ENCODE assay signal across 19 mouse cellular contexts in the genomic region with DNA sequence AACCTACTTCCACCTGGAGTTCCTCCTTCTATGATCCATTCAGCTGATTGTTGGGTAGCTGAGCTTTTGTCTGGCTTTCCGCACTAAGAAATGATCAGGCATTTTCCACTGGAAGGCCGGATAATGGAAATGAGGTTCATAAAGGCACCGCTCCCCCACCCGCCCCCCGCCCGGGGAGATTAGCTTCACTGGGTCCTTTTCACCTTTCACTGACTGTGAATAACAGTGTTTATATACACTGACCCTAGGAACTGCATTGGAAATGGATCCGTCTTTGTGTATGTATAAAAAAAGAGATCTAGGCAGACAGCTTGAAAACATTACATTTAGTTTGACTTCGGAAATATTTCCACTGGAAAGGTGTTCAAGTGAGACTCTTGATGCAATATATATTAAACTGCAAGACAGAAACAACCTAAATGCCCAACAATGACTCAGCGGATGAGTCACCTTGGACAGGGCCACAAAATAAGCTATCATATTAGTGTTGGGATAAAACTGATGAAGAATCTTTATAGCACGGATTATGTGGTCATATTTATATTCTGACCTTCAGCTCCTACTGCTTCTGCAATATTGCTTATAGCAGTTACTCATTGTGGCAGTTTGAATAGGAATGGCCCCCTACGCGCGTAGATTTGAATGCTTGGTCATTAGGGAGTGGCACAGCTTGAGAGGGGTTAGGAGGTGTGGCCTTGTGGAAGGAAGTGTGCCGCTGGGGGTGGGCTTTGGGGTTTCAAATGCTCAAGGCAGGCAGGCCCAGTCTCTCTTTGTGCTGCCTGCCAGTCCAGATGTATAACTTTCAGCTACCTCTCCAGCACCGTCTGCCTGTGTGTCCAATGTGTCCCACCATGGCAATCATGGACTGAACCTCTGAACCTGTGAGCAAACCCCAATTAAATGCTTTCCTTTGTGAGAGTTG. TPM values are rescaled to one million over a fixed set of nuclear protein-coding genes. Genes with fewer than 3 reads are reported as not detected.
DNase-seq lines count a peak whose midpoint lies in the region; ATAC-seq and TF ChIP-seq lines count a peak whose summit lies in the region.
"Had no signal": no experiment of that assay in that cellular context is flagged by ENCODE, and none has a peak within 500 bp of the region (broad histone marks: within the 10 kb centered on the region; RNA-seq: fewer than 3 reads in every experiment).

No protein-coding gene starts in this region.

- no peaks in the 10 kb centered on the region; the same call in 1 of the 2 replicates for H3K4me1 ChIP-seq in hindbrain, postnatal 0 days (ENCODE audit: insufficient read depth, low read length)
- H3K4me1 ChIP-seq in hindbrain, embryonic 12.5 days: 0 out of 2 replicates have a peak, but pooled peaks cover 6% of the 10 kb centered on the region
- peaks cover 12% of the 10 kb centered on the region for H3K4me1 ChIP-seq in midbrain, embryonic 15.5 days
- H3K4me1 ChIP-seq: liver, embryonic 15.5 days had no signal

- H3K36me3 ChIP-seq in hindbrain, postnatal 0 days (ENCODE audit: insufficient read depth, low read length): no peaks in the 10 kb centered on the region
- H3K36me3 ChIP-seq in hindbrain, embryonic 12.5 days: no peaks in the 10 kb centered on the region
- H3K36me3 ChIP-seq in midbrain, embryonic 15.5 days (replicated peaks): no peaks in the 10 kb centered on the region
- H3K36me3 ChIP-seq: hindbrain, embryonic 13.5 days; limb, embryonic 13.5 days; liver, embryonic 15.5 days had no signal

- H3K4me3 ChIP-seq in hindbrain, postnatal 0 days (ENCODE audit: low read length): no peak overlapping the region
- H3K4me3 ChIP-seq in hindbrain, embryonic 12.5 days: no peak overlapping the region
- no peak overlapping the region for H3K4me3 ChIP-seq in midbrain, embryonic 15.5 days
- H3K4me3 ChIP-seq: gastrocnemius, adult 2 months; heart, adult 2 months; hindbrain, embryonic 13.5 days; limb, embryonic 13.5 days; liver, embryonic 15.5 days had no signal

- H3K27me3 ChIP-seq in hindbrain, postnatal 0 days (ENCODE audit: insufficient read depth, low read length): no peaks in the 10 kb centered on the region
- no peaks in the 10 kb centered on the region for H3K27me3 ChIP-seq in hindbrain, embryonic 12.5 days
- H3K27me3 ChIP-seq in midbrain, embryonic 15.5 days (replicated peaks): no peaks in the 10 kb centered on the region
- H3K27me3 ChIP-seq: hindbrain, embryonic 13.5 days; limb, embryonic 13.5 days; liver, embryonic 15.5 days had no signal

- H3K9me3 ChIP-seq in hindbrain, postnatal 0 days (ENCODE audit: low read length): no peaks in the 10 kb centered on the region
- no peaks in the 10 kb centered on the region for H3K9me3 ChIP-seq in hindbrain, embryonic 12.5 days (replicated peaks)
- no peaks in the 10 kb centered on the region for H3K9me3 ChIP-seq in midbrain, embryonic 15.5 days
- H3K9me3 ChIP-seq: hindbrain, embryonic 13.5 days; limb, embryonic 13.5 days; liver, embryonic 15.5 days had no signal

- ATAC-seq in hindbrain, postnatal 0 days: no peak
- ATAC-seq in hindbrain, embryonic 12.5 days (ENCODE audit: low FRiP score): no peak
- no peak for ATAC-seq in midbrain, embryonic 15.5 days (replicated peaks)
- ATAC-seq: activated CD4-positive, CD25-positive, alpha-beta regulatory T cell, adult 4 months; intestine, postnatal 0 days had no signal

- no peak overlapping the region for H3K27ac ChIP-seq in hindbrain, postnatal 0 days
- H3K27ac ChIP-seq in hindbrain, embryonic 12.5 days: no peak overlapping the region
- H3K27ac ChIP-seq in midbrain, embryonic 15.5 days: no peak overlapping the region
- H3K27ac ChIP-seq: gastrocnemius, adult 2 months; heart, adult 2 months; hindbrain, embryonic 13.5 days; kidney, postnatal 0 days; limb, embryonic 13.5 days; liver, embryonic 15.5 days; stomach, postnatal 0 days had no signal

- DNase-seq in hindbrain, postnatal 0 days (ENCODE audit: low spot score): no peak
- peak; percentile 29 for DNase-seq in ES-CJ7 (ENCODE audit: low read depth, low spot score)
- DNase-seq in brain, adult 2 months (ENCODE audit: low read depth, low spot score): peak; percentile 31
- no peak for DNase-seq in left cerebral cortex, adult 9 months (ENCODE audit: low spot score in 2 of 2)
- no peak for DNase-seq in thymus, postnatal 36 days
- DNase-seq: adrenal gland, postnatal 14 days; cerebellum, adult 2 months; gastrocnemius, adult 2 months; heart, adult 2 months; lung, postnatal 10 days had no signal

- 69% methylated on average over 15 of the region's 15 CpGs for WGBS in hindbrain, postnatal 0 days
- WGBS in hindbrain, embryonic 12.5 days: 78% methylated on average over 15 of the region's 15 CpGs
- 48% methylated on average over 15 of the region's 15 CpGs for WGBS in midbrain, embryonic 15.5 days

- no peak overlapping the region for H3K9ac ChIP-seq in hindbrain, postnatal 0 days (replicated peaks; ENCODE audit: low read length)
- H3K9ac ChIP-seq in hindbrain, embryonic 12.5 days: no peak overlapping the region
- no peak overlapping the region for H3K9ac ChIP-seq in midbrain, embryonic 15.5 days
- H3K9ac ChIP-seq: hindbrain, embryonic 13.5 days; limb, embryonic 13.5 days; liver, embryonic 15.5 days had no signal

- 0 out of 2 replicates have a peak overlapping the region, but pooled peaks have one; percentile 1 for H3K4me2 ChIP-seq in hindbrain, postnatal 0 days (ENCODE audit: low read depth, low read length)
- no peak overlapping the region for H3K4me2 ChIP-seq in hindbrain, embryonic 12.5 days (replicated peaks)
- peak overlapping the region; percentile 15; the same call in 1 of the 2 replicates for H3K4me2 ChIP-seq in midbrain, embryonic 15.5 days
- H3K4me2 ChIP-seq: hindbrain, embryonic 13.5 days; limb, embryonic 13.5 days; liver, embryonic 15.5 days had no signal

- TF ChIP-seq CTCF in hindbrain, postnatal 0 days (IDR thresholded peaks at IDR 0.05; ENCODE audit: low read depth): no peak

RNA-seq across cellular contexts. Expression of a gene that starts 26.9 kb away (rescaled TPM):
- 74.0 and 74.3 TPM in 2 replicates for total RNA-seq in hindbrain, postnatal 0 days (2014; rRNA removed)
- 147 and 148 TPM in 2 replicates for polyA plus RNA-seq in hindbrain, postnatal 0 days (2015; fragmentation: Nextera tagmentation; extraction: Ambion mirVana)
- 75.9 and 78.3 TPM in 2 replicates for polyA plus RNA-seq in hindbrain, embryonic 12.5 days (2016; fragmentation: Nextera tagmentation; extraction: Ambion mirVana)
- 127 and 131 TPM in 2 replicates for polyA plus RNA-seq in midbrain, embryonic 15.5 days (2015; fragmentation: Nextera tagmentation; extraction: Ambion mirVana)

RNA-seq across cellular contexts. Expression of a gene that starts 56.4 kb away (rescaled TPM):
- 33.5 and 46.9 TPM in 2 replicates for total RNA-seq in hindbrain, postnatal 0 days (2014; rRNA removed)
- polyA plus RNA-seq in hindbrain, postnatal 0 days (2015; fragmentation: Nextera tagmentation; extraction: Ambion mirVana): 105 and 111 TPM in 2 replicates
- polyA plus RNA-seq in hindbrain, embryonic 12.5 days (2016; fragmentation: Nextera tagmentation; extraction: Ambion mirVana): 86.8 and 93.6 TPM in 2 replicates
- 87.7 and 97.8 TPM in 2 replicates for polyA plus RNA-seq in midbrain, embryonic 15.5 days (2015; fragmentation: Nextera tagmentation; extraction: Ambion mirVana)

Comparison
In these comparisons a context has a peak if more than half of its experiments do, and no peak if none do; other contexts are left out.
1. DNase-seq: peak in ES-CJ7 (single experiment) and brain, adult 2 months (single experiment); none in hindbrain, postnatal 0 days (single experiment), left cerebral cortex, adult 9 months (0 of 2) and thymus, postnatal 36 days (0 of 2).